Mouse (Mus musculus) gastrocnemius, postnatal 25 days (tissue): ENCODE results near the gene Slc6a19. TPM values are rescaled to one million over a fixed set of nuclear protein-coding genes. Genes with fewer than 3 reads are reported as not detected.

Experiments
- DNase-seq: peaks from one replicate; pipeline ENCODE4 v3.0.0; 2022
- total RNA-seq, 2 experiments: library from RNA; stranded (reverse); gene quantifications; 1 replicate in 1 of 2; 2 replicates in 1 of 2; pipeline ENCODE4 v1.2.3; 2021

The Slc6a19 gene
- total RNA-seq, 2 experiments from 2014 or later: 0.70 TPM; not detected in 1

DNA sequence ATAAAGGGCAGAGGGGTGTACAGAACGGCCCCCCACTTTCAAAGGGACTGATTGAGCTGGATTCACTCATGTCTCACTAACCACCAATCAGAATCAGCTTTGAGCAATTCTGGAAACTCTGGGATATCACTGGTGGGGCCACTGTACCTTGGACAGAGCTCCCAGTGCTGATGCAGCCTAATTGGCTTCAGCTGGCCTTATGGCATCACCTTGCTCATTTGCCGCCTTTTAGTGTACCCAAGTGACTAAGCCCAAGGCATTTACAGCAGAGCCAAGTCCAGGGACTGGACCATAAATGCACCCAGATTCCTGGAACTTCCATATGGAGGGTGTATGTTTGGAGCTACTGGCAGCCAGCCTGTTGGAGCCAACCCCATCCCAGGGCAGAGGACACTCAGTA is 45.7 kb downstream of the Slc6a19 start:
- DNase-seq: no peak

- no peak for DNase-seq
Measured at GRCm38 (mm10) chr13:73654976-73655375, 49.7 kb downstream of the Slc6a19 start.

GRCm38 (mm10) chr13:73653266-73653665 is 51.4 kb downstream of the Slc6a19 start:
- no peak for DNase-seq

DNA sequence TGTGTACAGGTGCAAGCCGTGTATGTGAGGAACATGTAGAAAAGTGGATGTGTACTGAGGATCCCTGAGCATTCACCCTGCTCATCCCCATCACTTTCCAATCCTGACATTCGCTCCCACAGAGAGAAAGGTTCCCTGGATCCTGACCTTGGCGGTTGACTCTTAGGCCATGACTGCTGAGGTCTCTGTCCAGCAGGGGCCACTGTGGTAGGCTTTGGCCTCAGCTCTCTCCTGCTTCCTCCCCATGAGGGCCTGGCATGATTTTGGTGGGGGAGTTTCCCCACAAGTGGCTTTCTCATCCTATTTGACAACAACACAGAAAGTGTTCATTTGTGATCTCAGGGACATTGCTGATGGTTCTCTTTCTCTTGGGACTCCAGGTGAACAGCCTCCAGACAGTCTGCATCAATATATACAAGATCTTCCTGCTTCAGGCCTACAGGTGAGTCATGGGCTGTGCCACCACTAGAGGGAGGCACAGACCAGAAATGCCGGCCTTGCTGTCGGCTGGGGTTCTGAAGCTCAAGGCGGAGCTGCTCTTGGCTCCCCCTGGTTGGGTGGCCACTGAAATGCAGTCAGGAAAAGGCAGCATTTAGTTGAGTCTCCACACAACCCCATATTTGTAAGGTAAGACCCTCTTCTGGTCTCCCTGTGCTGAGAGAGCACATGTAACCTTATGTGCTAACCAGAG is 58.1 kb downstream of the Slc6a19 start:
- no peak for DNase-seq

- DNase-seq: no peak
Measured at GRCm38 (mm10) chr13:73641296-73641695, 63.4 kb downstream of the Slc6a19 start.

DNA sequence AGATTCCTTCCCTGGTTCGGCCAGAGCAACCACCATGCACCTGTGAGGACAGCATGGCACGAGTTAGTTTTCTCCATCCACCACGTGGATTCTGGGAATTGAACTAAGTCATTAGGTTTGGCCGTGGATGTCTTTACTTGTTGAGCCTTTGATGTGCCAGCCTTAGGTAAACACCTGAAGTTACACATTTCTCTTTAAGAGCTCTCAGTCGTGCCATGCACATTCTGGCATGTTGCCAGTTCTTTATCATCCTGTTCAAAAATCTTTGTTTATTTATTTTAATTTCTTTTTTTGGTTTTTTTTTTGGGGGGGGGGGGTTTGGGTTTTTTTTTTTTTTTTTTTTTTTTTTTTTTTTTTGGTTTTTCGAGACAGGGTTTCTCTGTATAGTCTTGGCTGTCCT is 66.8 kb downstream of the Slc6a19 start:
- DNase-seq: no peak

DNA sequence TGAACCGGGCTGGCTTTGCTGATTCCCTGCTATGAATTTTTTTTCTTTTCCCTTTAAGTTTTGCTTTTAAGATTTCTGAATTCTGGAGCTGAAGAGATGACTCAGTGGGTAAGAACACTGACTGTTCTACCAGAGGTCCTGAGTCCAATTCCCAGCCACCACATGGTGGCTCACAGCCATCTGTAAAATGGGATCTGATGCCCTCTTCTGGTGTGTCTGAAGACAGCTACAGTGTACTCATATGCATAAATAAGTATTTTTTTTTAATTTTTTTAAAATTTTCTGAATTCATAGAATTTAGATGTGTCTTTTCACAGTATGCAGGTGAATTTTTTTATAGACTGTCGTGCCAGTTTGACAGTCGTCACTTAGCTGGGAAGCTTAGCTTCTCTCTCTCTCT is 72.8 kb downstream of the Slc6a19 start:
- no peak for DNase-seq

Other genes starting within 250 kb of the Slc6a19 start
- gene Lpcat1, start 237.7 kb downstream of the Slc6a19 start, total RNA-seq: 1 to 10 TPM; 2.8 to 3.5 TPM
- gene Slc6a3, start 168.1 kb downstream of the Slc6a19 start, total RNA-seq: not detected
- gene Clptm1l, start 100.9 kb downstream of the Slc6a19 start, total RNA-seq: 10 to 100 TPM; 30.6 to 37.1 TPM
- under 1 TPM; 0.31 to 0.32 TPM for gene Tert, start 78.0 kb downstream of the Slc6a19 start, total RNA-seq
- gene Slc6a18, start 26.8 kb downstream of the Slc6a19 start, total RNA-seq: under 1 TPM in 1 of 2 experiments, not detected in 1; 0.49 TPM
- 1 to 10 TPM; 3.6 to 8.0 TPM for gene Slc12a7, start 28.2 kb upstream of the Slc6a19 start, total RNA-seq
- 1 to 10 TPM; 1.0 to 2.3 TPM for gene Nkd2, start 142.8 kb upstream of the Slc6a19 start, total RNA-seq
- gene Trip13, start 232.9 kb upstream of the Slc6a19 start, total RNA-seq: under 1 TPM in 1 of 2 experiments, not detected in 1; 0.15 TPM
- gene Brd9, start 232.9 kb upstream of the Slc6a19 start, total RNA-seq: 10 to 100 TPM in 1 of 2 experiments, 1 to 10 TPM in 1; 9.6 to 10.7 TPM